Mouse (Mus musculus) stomach, postnatal 0 days (tissue): ENCODE data around the gene Ogdh. TPM values are rescaled to one million over a fixed set of nuclear protein-coding genes. Genes with fewer than 3 reads are reported as not detected.
A peak's percentile ranks its signal among the peaks of the same experiment; 100 is the strongest.

Experiments
- ATAC-seq: fragments of 200-750 bp; cut with Nextera tagmentation; 2 replicates; pipeline ENCODE4 v1.8.0; 2017; ENCODE audit not compliant: low FRiP score, low TSS enrichment
- DNase-seq: peaks from one replicate; pipeline ENCODE4 v3.0.0-alpha.2; 2016; ENCODE audit warnings: low spot score
- H3K27ac ChIP-seq: fragments of 300-500 bp; sonication (generic); replicated peaks from 2 replicates; pipeline ENCODE4 v1.5.1; 2014; ENCODE audit warnings: mild to moderate bottlenecking, control low read depth
- H3K27me3 ChIP-seq: fragments of 300-500 bp; sonication (generic); 2 replicates; pipeline ENCODE4 v1.6.1; 2014; ENCODE audit warnings: low read length; ENCODE audit not compliant: control insufficient read depth, insufficient read depth
- H3K36me3 ChIP-seq: fragments of 300-500 bp; sonication (generic); 2 replicates; pipeline ENCODE4 v1.6.1; 2014; ENCODE audit warnings: low read length, mixed read lengths; ENCODE audit not compliant: control insufficient read depth, insufficient read depth
- H3K4me1 ChIP-seq: fragments of 300-500 bp; sonication (generic); replicated peaks from 2 replicates; pipeline ENCODE4 v1.6.1; 2014; ENCODE audit warnings: antibody characterized with exemption; ENCODE audit not compliant: control insufficient read depth, insufficient read depth
- H3K4me2 ChIP-seq: fragments of 300-500 bp; sonication (generic); replicated peaks from 2 replicates; pipeline ENCODE4 v1.6.1; 2014; ENCODE audit warnings: low read depth, mild to moderate bottlenecking, control low read depth, moderate library complexity
- H3K4me3 ChIP-seq: fragments of 300-500 bp; sonication (generic); 2 replicates; pipeline ENCODE4 v1.5.1; 2014; ENCODE audit warnings: low read depth, low read length, control low read depth
- H3K9ac ChIP-seq: fragments of 300-500 bp; sonication (generic); 2 replicates; pipeline ENCODE4 v1.6.1; 2014; ENCODE audit warnings: mild to moderate bottlenecking, low read length, control low read depth, mixed read lengths
- H3K9me3 ChIP-seq: fragments of 300-500 bp; sonication (generic); 2 replicates; pipeline ENCODE4 v1.6.1; 2016; ENCODE audit warnings: low read length; ENCODE audit not compliant: control insufficient read depth
- CTCF ChIP-seq: IDR thresholded peaks from 2 replicates; pipeline ENCODE4 v1.5.1; 2016; ENCODE audit warnings: antibody characterized with exemption, low read depth, mild to moderate bottlenecking, moderate library complexity
- EP300 ChIP-seq: optimal IDR thresholded peaks from 2 replicates; pipeline ENCODE3; 2016; ENCODE audit warnings: antibody characterized with exemption
- WGBS: fragments of 180-500 bp; shearing (Covaris S2); extraction: QIAGEN DNeasy Blood & Tissue Kit; methylation state at CpG from one replicate; pipeline ENCODE4 v1.1.7; 2014; 5-methylcytosine and 5-hydroxymethylcytosine counted together
- polyA plus RNA-seq: library from polyadenylated mRNA; unstranded; fragments of >200 nt; fragmentation: Nextera tagmentation; extraction: Ambion mirVana; gene quantifications from 2 replicates; pipeline ENCODE4 v1.2.1, GENCODE M21; 2015

Gene Ogdh
- polyA plus RNA-seq, 1 experiment from 2014 or later: 82.3 TPM

DNA sequence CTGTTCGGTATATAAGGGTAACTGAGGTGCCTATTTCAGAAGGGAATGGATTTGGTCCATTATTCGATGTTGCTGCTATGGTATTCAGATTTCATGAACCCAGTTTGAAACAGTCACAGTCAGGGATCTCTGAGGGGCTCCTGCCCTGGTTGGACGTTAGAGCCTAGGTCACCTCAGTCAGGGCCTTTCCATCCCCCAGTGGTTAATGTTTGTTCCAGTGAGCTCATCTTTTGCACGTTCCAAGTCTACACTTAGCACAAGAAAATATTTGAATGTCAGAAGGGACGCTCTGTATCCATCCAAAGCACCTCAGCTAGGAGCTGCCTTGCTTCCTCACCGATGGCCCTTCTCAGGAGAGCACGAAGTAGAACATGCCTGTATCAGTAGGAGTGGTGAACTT, 43.9 kb downstream of the Ogdh start:
- WGBS: 91% methylated on average over 7 of the region's 7 CpGs
- Histone ChIP-seq H3K27me3 (no peaks in the 10 kb centered on the region), H3K27ac (no peak overlapping the region), H3K36me3 (peaks cover 14% of the 10 kb centered on the region), H3K4me3 (no peak overlapping the region), H3K9ac (no peak overlapping the region), H3K9me3 (no peaks in the 10 kb centered on the region), H3K4me2 (no peak overlapping the region), H3K4me1 (no peaks in the 10 kb centered on the region)
- ATAC-seq: no peak
- no peak for DNase-seq
- TF ChIP-seq CTCF: no peak
- TF ChIP-seq EP300: no peak

DNA sequence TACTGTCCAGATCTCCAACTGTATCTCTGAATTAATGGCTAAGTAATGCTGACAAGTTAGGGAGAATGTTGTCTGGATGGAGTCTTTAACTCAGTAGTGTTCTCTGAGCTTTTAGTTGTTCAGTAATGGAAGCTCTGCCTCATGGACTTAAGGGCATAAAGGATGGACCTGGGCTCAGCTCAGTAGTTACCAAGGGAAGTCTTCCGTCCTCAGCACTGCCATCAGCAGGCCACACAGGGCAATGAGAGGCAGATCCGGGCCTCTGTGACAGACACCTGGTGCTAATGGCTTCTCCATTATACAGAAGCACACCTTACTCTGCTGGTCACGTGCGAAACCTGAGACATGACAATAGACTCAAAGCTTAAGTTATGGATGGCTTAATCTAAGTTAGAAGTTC, 45.3 kb downstream of the Ogdh start:
- WGBS: 77% methylated on average over 4 of the region's 4 CpGs
- no peak for ATAC-seq

DNA sequence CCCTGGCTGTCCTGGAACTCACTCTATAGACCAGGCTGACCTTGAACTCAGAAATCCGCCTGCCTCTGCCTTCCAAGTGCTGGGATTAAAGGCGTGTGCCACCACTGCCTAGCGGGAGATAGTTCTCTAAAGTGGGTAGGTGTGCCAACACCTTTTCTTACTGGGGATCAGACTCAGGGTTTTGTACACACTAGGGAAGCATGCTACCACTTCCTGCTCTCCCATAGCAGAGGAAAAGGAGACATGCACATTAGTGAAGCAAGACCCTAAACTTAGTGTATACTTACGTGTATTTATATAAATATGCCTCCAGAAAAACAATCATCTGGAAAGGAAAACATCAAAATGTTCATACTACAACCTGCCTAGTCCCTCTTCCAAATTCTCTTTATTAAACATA, 54.5 kb downstream of the Ogdh start:
- TF ChIP-seq CTCF (no peak), EP300 (no peak)
- 91% methylated on average over 4 of the region's 4 CpGs for WGBS
- Histone ChIP-seq H3K4me3 (no peak overlapping the region), H3K4me1 (no peaks in the 10 kb centered on the region), H3K27me3 (no peaks in the 10 kb centered on the region), H3K9me3 (no peaks in the 10 kb centered on the region), H3K4me2 (no peak overlapping the region), H3K9ac (no peak overlapping the region), H3K27ac (no peak overlapping the region; the same call in 1 of the 2 replicates), H3K36me3 (peaks cover 65% of the 10 kb centered on the region)
- DNase-seq (peak; percentile 8), ATAC-seq (no peak)

More for the DNA sequence above, 45.3 kb downstream of the Ogdh start:
- H3K27ac ChIP-seq: no peak overlapping the region
- TF ChIP-seq EP300 (no peak), CTCF (0 out of 2 replicates have a peak, but pooled peaks have one; percentile 7)
- H3K4me1 ChIP-seq: no peaks in the 10 kb centered on the region
- no peak overlapping the region for H3K4me2 ChIP-seq
- DNase-seq: no peak
- H3K4me3 ChIP-seq: no peak overlapping the region
- no peaks in the 10 kb centered on the region for H3K27me3 ChIP-seq
- H3K9ac ChIP-seq: no peak overlapping the region
- H3K9me3 ChIP-seq: no peaks in the 10 kb centered on the region
- H3K36me3 ChIP-seq: peaks cover 22% of the 10 kb centered on the region

DNA sequence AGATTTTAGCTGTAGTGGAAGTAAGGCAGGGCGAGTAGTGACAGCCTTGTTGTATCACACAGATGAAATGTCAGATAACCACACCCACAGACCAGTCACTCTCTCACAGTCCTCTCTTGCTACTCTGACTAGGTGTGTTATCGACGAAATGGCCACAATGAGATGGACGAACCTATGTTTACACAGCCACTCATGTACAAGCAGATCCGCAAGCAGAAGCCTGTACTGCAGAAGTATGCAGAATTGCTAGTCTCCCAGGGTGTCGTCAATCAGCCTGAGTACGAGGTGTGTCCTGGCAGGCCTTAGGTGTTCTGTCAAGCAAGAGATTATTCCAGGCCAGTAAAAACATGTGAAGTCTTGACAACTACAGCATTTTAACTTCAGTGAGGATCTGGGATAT, 55.5 kb downstream of the Ogdh start:
- Histone ChIP-seq H3K27ac (peak overlapping the region; percentile 73), H3K36me3 (peaks cover 61% of the 10 kb centered on the region), H3K9me3 (no peaks in the 10 kb centered on the region), H3K4me2 (no peak overlapping the region), H3K4me1 (no peaks in the 10 kb centered on the region), H3K4me3 (no peak overlapping the region), H3K27me3 (no peaks in the 10 kb centered on the region), H3K9ac (no peak overlapping the region)
- peak; percentile 11 for DNase-seq
- no peak for TF ChIP-seq CTCF
- no peak for TF ChIP-seq EP300
- WGBS: 60% methylated on average over 7 of the region's 7 CpGs
- ATAC-seq: peak; percentile 63; the same call in 1 of the 2 replicates

DNA sequence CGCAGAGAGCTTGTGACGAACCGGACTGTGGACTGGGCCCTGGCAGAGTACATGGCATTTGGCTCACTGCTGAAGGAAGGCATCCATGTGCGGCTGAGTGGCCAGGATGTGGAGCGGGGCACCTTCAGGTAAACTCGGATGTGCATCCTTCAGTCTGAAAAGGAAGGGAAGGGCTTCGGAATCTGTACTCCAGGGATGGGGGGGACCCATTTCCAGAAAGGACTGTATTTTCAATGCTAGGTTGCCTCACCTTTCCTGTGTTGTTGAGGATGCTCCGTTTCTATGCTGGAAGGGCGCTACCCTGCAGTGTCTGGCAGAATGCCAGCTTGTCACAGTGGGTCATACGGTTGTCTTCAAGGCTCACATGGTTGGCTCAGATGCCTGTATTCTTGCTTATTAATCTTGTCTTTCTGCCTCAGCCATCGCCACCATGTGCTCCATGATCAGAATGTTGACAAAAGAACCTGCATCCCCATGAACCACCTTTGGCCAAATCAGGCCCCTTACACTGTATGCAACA, 57.3 kb downstream of the Ogdh start:
- DNase-seq (peak; percentile 12), ATAC-seq (no peak)
- Histone ChIP-seq H3K4me3 (no peak overlapping the region), H3K36me3 (peaks cover 59% of the 10 kb centered on the region), H3K9ac (no peak overlapping the region), H3K27ac (no peak overlapping the region), H3K4me1 (no peaks in the 10 kb centered on the region), H3K27me3 (no peaks in the 10 kb centered on the region), H3K9me3 (no peaks in the 10 kb centered on the region), H3K4me2 (no peak overlapping the region)
- WGBS: 86% methylated on average over 11 of the region's 11 CpGs
- TF ChIP-seq EP300 (no peak), CTCF (no peak)

DNA sequence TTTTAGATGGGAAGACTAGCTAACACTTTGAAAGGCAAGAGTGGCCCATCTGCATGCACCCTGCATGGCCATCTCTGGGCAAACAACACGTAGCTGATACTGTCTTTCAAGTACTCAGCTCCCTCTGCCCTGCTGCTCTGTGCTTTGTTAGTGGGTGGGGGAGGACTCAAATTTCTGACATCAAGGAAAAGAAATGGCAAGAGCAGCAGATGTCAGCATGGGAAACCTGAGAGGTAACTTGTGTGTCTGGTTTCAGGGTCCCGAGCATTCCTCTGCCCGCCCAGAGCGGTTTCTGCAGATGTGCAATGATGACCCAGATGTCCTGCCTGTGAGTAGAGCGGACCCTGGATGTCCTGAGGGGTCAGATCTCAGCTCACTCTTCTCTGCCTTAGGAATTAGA, 58.2 kb downstream of the Ogdh start:
- TF ChIP-seq CTCF: no peak
- no peak for TF ChIP-seq EP300
- Histone ChIP-seq H3K9me3 (no peaks in the 10 kb centered on the region), H3K4me1 (no peaks in the 10 kb centered on the region), H3K27me3 (no peaks in the 10 kb centered on the region), H3K4me3 (no peak overlapping the region), H3K4me2 (no peak overlapping the region), H3K27ac (no peak overlapping the region), H3K36me3 (peaks cover 54% of the 10 kb centered on the region), H3K9ac (no peak overlapping the region)
- DNase-seq: peak; percentile 10
- ATAC-seq: no peak
- 95% methylated on average over 5 of the region's 5 CpGs for WGBS
